Mouse (Mus musculus): Measurements from ENCODE around the gene Fbxw7.

GRCm38 (mm10) chr3:84982688-84983087, 167.6 kb downstream of the Fbxw7 start:
- no peak for TF ChIP-seq POLR2AphosphoS5 (IDR thresholded peaks at IDR 0.05; ENCODE audit: insufficient replicate concordance, low read depth, low read length)
- TF ChIP-seq CTCF (IDR thresholded peaks at IDR 0.05; ENCODE audit: low read depth, low read length): no peak
- no peak for TF ChIP-seq GATA1 (IDR thresholded peaks at IDR 0.05; ENCODE audit: borderline replicate concordance, low read length)
- no peak for TF ChIP-seq TAL1 (conservative IDR thresholded peaks at IDR 0.05; ENCODE audit: low read depth, low read length)

Data from G1E (cell line).